Mouse (Mus musculus) myocyte (in vitro differentiated cells): ENCODE data around the gene Cluh.

Experiments
- POLR2A ChIP-seq: IDR thresholded peaks from one replicate; pipeline ENCODE4 v1.6.1; 2011; ENCODE audit warnings: low read depth, mild to moderate bottlenecking, control low read depth, moderate library complexity; ENCODE audit not compliant: insufficient read length
- TCF12 ChIP-seq: IDR thresholded peaks from one replicate; pipeline ENCODE4 v1.6.1; 2011; ENCODE audit warnings: mild to moderate bottlenecking, control low read depth; ENCODE audit not compliant: poor library complexity, insufficient read depth, severe bottlenecking
- USF1 ChIP-seq: IDR thresholded peaks from one replicate; pipeline ENCODE4 v1.6.1; 2011; ENCODE audit warnings: low read depth, mild to moderate bottlenecking, control low read depth, moderate library complexity

GRCm38 (mm10) chr11:74664906-74665305 lies 15.6 kb downstream of the Cluh start:
- no peak for TF ChIP-seq POLR2A
- TF ChIP-seq USF1, result no peak
- no peak for TF ChIP-seq TCF12
